Mouse (Mus musculus): ENCODE results near the gene Clca4a. TPM values are rescaled to one million over a fixed set of nuclear protein-coding genes. Genes with fewer than 3 reads are reported as not detected.
"Not testable (repeated sequence)": the region's sequence is repeated elsewhere in the genome, so short reads cannot be mapped to it uniquely, and the experiment has no call there.

Gene Clca4a
- polyA plus RNA-seq, 1 experiment from 2014 or later: not detected

DNA sequence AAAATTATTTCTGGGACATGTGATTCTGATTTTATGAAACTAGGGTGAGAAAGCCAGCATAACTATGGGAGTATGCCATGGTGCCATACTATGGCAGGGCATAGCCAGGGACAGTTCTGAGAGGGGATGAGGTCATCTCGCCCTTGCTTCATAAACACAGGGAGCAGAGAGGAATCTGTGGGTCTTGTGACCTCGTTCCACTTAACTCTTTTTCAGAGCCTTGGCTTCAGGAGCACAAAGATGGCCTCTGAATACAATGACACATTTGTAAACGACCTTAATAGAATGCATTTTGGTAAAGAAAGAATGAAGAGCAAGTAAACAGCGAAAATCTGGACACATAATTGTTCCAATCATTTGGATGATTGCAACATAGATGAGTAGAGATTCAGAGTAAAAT, 24.0 kb downstream of the Clca4a start:
- no peaks in the 10 kb centered on the region for H3K36me3 ChIP-seq
- H3K4me3 ChIP-seq: no peak overlapping the region
- no peak overlapping the region for H3K4me2 ChIP-seq
- H3K4me1 ChIP-seq: no peaks in the 10 kb centered on the region
- no peak for ATAC-seq
- no peaks in the 10 kb centered on the region for H3K27me3 ChIP-seq (replicated peaks)
- no peak overlapping the region for H3K27ac ChIP-seq
- H3K9me3 ChIP-seq (replicated peaks): no peaks in the 10 kb centered on the region
- WGBS (ENCODE audit: insufficient replicate concordance): 55% methylated on average over 4 of the region's 4 CpGs
- no peak overlapping the region for H3K9ac ChIP-seq

DNA sequence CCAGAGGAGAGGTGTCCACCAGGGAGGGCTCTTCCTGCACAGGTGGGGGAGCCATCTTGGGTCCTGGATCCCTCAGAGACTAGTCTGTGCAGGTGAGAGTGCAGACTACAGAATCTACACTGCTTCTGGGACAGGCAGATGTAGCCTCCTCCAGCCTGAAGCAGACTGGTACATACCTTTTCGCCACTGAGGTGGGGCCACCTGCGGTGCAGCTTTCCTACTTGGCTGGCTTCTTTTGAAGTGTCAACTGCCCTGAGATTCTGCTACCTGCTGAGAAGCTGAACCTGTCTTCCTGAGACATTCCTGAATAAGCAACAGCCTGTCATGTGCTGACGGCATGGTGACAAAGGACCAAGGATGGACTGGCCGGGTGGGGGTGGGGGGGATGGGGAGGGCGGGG, 27.5 kb downstream of the Clca4a start:
- H3K4me1 ChIP-seq; H3K27me3 ChIP-seq (replicated peaks); H3K36me3 ChIP-seq; H3K4me3 ChIP-seq; H3K9ac ChIP-seq; H3K27ac ChIP-seq; H3K4me2 ChIP-seq; H3K9me3 ChIP-seq (replicated peaks); ATAC-seq: not testable (repeated sequence)
- WGBS (ENCODE audit: insufficient replicate concordance): 48% methylated on average over 5 of the region's 5 CpGs

DNA sequence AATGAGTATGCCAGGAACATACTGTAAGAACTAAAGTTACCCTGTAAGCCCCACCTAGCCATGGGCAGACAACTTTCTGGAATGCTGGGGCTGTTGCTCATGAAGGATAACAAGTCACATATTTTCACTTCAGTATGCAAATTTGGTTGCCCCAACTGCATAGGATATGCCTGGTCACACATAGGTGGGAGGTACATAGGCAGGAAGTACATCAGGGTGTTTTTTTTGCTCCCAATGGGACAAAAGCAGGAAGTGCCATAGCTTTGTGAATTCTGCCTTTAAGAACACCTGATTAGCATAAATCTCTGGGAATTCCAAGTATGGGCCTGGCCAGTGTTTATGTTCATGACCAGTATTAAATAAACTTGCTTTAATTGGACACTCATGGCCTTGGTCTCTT, 41.2 kb downstream of the Clca4a start:
- not testable (repeated sequence) for H3K9ac ChIP-seq; H3K27ac ChIP-seq; H3K4me3 ChIP-seq; H3K27me3 ChIP-seq (replicated peaks); H3K9me3 ChIP-seq (replicated peaks); H3K4me2 ChIP-seq; H3K4me1 ChIP-seq; H3K36me3 ChIP-seq; ATAC-seq

DNA sequence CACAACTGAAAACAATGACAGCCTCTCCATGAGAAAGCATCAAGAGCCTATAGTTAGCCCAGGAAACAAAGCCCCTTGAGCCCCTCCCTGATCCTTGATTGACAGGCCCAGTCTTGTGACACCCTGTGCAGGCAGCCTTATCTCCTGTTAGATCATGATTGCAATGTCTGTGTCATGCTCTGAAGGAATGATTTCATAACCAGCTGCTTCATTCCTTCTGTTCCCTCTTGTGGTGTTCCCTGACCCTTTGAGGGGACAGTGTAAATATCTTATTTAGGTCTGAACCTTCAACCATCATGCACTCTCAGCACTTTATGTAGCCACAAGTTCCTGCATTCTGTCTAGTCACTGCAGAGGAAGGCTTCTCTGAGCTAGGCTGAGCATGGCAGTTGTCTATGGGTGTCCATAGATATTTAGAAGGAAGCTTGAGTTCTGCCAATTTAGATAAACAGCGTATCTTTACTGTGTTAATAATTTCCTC, 41.8 kb downstream of the Clca4a start:
- 47% methylated on average over 1 of the region's 1 CpGs for WGBS (ENCODE audit: insufficient replicate concordance)
- ATAC-seq: 0 out of 2 replicates have a peak, but pooled peaks have one; percentile 13

DNA sequence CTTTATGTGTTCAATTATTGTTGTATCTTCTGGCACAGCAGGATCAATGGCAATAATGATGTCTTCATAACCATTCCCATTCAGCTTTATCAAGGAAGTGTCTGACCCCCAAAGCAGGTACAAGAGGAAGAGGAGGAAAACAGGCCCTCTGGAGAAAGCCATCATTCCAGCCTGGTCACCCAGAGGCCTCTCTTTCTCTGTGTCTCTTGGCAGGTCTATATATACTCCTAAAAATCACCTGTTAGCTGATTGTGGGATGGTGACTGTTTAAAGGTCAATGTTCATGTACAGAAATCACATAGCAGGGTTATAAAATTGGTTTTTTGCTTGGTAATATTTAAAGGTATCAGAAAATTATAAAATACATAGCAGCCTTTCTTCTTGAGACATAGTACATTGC, 42.5 kb downstream of the Clca4a start, which contains the start of gene Clca4b:
Gene Clca4b, minus strand, starts transcription at position 195 of the 400 bp plus-strand sequence.
- ATAC-seq: no peak
- Histone ChIP-seq H3K27ac (no peak within 1 kb of the TSS), H3K4me2 (no peak within 1 kb of the TSS), H3K9me3 (replicated peaks) (no peaks in the 10 kb centered on the region), H3K9ac (no peak within 1 kb of the TSS), H3K4me3 (no peak within 1 kb of the TSS), H3K27me3 (replicated peaks) (no peaks in the 10 kb centered on the region), H3K4me1 (no peaks in the 10 kb centered on the region), H3K36me3 (no peaks in the 10 kb centered on the region)

More for the DNA sequence above, 41.8 kb downstream of the Clca4a start:
- H3K4me3 ChIP-seq: no peak overlapping the region
- H3K36me3 ChIP-seq: no peaks in the 10 kb centered on the region
- no peaks in the 10 kb centered on the region for H3K9me3 ChIP-seq (replicated peaks)
- H3K27ac ChIP-seq: no peak overlapping the region
- no peaks in the 10 kb centered on the region for H3K4me1 ChIP-seq
- H3K9ac ChIP-seq: no peak overlapping the region
- H3K4me2 ChIP-seq: no peak overlapping the region
- no peaks in the 10 kb centered on the region for H3K27me3 ChIP-seq (replicated peaks)

DNA sequence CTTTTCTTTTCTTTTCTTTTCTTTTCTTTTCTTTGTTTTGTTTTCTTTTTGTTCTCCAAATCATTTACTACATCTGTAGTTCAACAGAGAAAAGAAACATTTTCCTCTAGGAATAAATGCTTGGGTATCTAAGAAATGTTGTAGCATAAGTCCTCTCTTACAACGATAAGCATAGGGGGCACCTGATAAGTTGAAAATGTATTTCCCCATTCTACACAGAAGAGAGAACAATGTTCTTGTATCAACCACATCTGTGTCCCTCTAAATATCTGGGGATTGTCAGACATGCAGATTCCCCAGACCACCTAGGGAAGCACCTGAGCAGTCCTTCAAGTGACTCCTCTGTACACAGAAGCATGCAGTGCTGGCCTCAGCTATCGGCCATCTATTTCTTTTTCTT, 60.8 kb downstream of the Clca4a start:
- WGBS (ENCODE audit: insufficient replicate concordance): 78% methylated on average over 2 of the region's 2 CpGs

More for the DNA sequence above, 60.8 kb downstream of the Clca4a start:
- H3K9ac ChIP-seq: no peak overlapping the region
- no peaks in the 10 kb centered on the region for H3K27me3 ChIP-seq (replicated peaks)
- H3K27ac ChIP-seq: no peak overlapping the region
- no peaks in the 10 kb centered on the region for H3K9me3 ChIP-seq (replicated peaks)
- ATAC-seq: no peak
- no peak overlapping the region for H3K4me3 ChIP-seq
- H3K4me2 ChIP-seq: no peak overlapping the region
- H3K4me1 ChIP-seq: no peaks in the 10 kb centered on the region
- H3K36me3 ChIP-seq: no peaks in the 10 kb centered on the region

Other genes with a start within 250 kb of the Clca4a start
- gene Clca3a1, start 214.1 kb downstream of the Clca4a start, polyA plus RNA-seq (2016; fragmentation: Nextera tagmentation; extraction: Ambion mirVana): 3.0 and 3.3 TPM in 2 replicates
- gene Clca3a2, start 155.6 kb downstream of the Clca4a start, polyA plus RNA-seq (2016; fragmentation: Nextera tagmentation; extraction: Ambion mirVana): not detected in 2 replicates
- gene Clca3b, start 125.7 kb downstream of the Clca4a start, polyA plus RNA-seq (2016; fragmentation: Nextera tagmentation; extraction: Ambion mirVana): not detected in 2 replicates
- gene Clca4b, start 42.5 kb downstream of the Clca4a start, polyA plus RNA-seq (2016; fragmentation: Nextera tagmentation; extraction: Ambion mirVana): not detected in 2 replicates
- 0.04 TPM in 1 of 2 replicates, not detected in the other for gene Clca1, start 57.7 kb upstream of the Clca4a start, polyA plus RNA-seq (2016; fragmentation: Nextera tagmentation; extraction: Ambion mirVana)
- gene Clca2, start 124.4 kb upstream of the Clca4a start, polyA plus RNA-seq (2016; fragmentation: Nextera tagmentation; extraction: Ambion mirVana): not detected in 2 replicates
- gene Odf2l, start 143.5 kb upstream of the Clca4a start, polyA plus RNA-seq (2016; fragmentation: Nextera tagmentation; extraction: Ambion mirVana): 8.3 and 9.5 TPM in 2 replicates

Measured in liver, embryonic 12.5 days (tissue).